Mouse (Mus musculus): ENCODE measurements around the gene P2rx4. TPM values are rescaled to one million over a fixed set of nuclear protein-coding genes. Genes with fewer than 3 reads are reported as not detected.

P2rx4 gene
- polyA plus RNA-seq, 1 experiment, result 21.0 TPM

DNA sequence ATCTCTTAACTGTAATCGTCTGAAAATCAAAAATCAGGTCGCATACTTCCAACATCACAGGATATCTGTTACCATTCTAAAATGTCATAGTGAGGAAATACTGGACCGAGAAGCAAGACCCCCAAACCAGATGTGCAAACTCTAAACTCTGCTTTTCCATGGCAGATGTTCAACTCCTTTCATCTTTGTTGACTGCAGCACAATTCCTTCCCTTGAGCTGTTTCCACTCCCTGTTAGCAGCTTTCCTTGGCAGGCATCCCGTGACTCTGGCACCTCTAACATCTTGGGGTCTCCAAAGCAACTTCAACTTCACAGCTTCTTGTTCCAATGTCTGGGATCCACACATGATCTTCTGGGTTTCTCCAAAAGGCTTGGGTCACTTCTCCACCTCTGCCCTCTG is 20.0 kb upstream of the P2rx4 start:
- no peak overlapping the region for H3K9ac ChIP-seq (ENCODE audit: low read depth, poor library complexity, severe bottlenecking)
- no peaks in the 10 kb centered on the region for H3K36me3 ChIP-seq (ENCODE audit: control insufficient read depth, insufficient read depth, low read length, poor library complexity, severe bottlenecking)
- no peak overlapping the region for H3K4me3 ChIP-seq (ENCODE audit: low read depth, low read length)
- peaks cover 1% of the 10 kb centered on the region for H3K4me1 ChIP-seq (ENCODE audit: control insufficient read depth, insufficient read depth, low read length)
- H3K27ac ChIP-seq (ENCODE audit: insufficient read depth, low read length), result no peak overlapping the region
- TF ChIP-seq POLR2A (IDR thresholded peaks at IDR 0.05; ENCODE audit: insufficient read depth, low read length) (no peak), CTCF (IDR thresholded peaks at IDR 0.05; ENCODE audit: low read depth, low read length) (no peak), EP300 (IDR thresholded peaks at IDR 0.05; ENCODE audit: insufficient read depth, low read depth, low read length) (no peak)
- no peaks in the 10 kb centered on the region for H3K27me3 ChIP-seq (ENCODE audit: control insufficient read depth, insufficient read depth, low read length, poor library complexity, severe bottlenecking)
- no peaks in the 10 kb centered on the region for H3K9me3 ChIP-seq (replicated peaks; ENCODE audit: control insufficient read depth, insufficient read depth, low read length, poor library complexity, severe bottlenecking)

- H3K27ac ChIP-seq (ENCODE audit: insufficient read depth, low read length), result no peak overlapping the region
Measured at GRCm38 (mm10) chr5:122689153-122689552, 18.2 kb upstream of the P2rx4 start.

DNA sequence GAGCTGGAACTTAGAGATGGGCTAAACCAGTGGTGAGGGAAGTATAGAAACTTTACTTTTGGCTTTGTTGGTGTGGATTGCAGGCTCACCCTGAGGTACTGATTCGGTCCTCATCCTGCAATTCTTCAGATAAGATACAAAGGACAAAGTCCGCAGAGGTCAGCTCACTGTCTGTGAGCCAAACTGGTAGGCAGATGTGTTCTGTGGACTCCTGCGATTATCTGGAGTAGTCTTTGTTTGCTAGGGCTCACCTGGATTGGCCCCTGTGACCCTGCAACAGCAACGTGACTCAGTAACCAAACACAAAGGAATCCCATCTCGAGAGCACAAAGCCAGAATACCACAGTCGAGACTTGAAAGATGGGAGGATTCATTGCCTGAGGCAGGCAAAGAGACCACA is 16.9 kb upstream of the P2rx4 start:
- TF ChIP-seq POLR2A (IDR thresholded peaks at IDR 0.05; ENCODE audit: insufficient read depth, low read length) (no peak), EP300 (IDR thresholded peaks at IDR 0.05; ENCODE audit: insufficient read depth, low read depth, low read length) (0 out of 2 replicates have a peak, but pooled peaks have one; percentile 43)
- Histone ChIP-seq H3K9ac (ENCODE audit: low read depth, poor library complexity, severe bottlenecking) (no peak overlapping the region), H3K27me3 (ENCODE audit: control insufficient read depth, insufficient read depth, low read length, poor library complexity, severe bottlenecking) (no peaks in the 10 kb centered on the region), H3K36me3 (ENCODE audit: control insufficient read depth, insufficient read depth, low read length, poor library complexity, severe bottlenecking) (no peaks in the 10 kb centered on the region), H3K4me3 (ENCODE audit: low read depth, low read length) (no peak overlapping the region), H3K27ac (ENCODE audit: insufficient read depth, low read length) (no peak overlapping the region), H3K4me1 (ENCODE audit: control insufficient read depth, insufficient read depth, low read length) (peaks cover 2% of the 10 kb centered on the region), H3K9me3 (replicated peaks; ENCODE audit: control insufficient read depth, insufficient read depth, low read length, poor library complexity, severe bottlenecking) (no peaks in the 10 kb centered on the region)

More at GRCm38 (mm10) chr5:122689153-122689552, 18.2 kb upstream of the P2rx4 start:
- Histone ChIP-seq H3K9ac (ENCODE audit: low read depth, poor library complexity, severe bottlenecking) (no peak overlapping the region), H3K36me3 (ENCODE audit: control insufficient read depth, insufficient read depth, low read length, poor library complexity, severe bottlenecking) (no peaks in the 10 kb centered on the region), H3K9me3 (replicated peaks; ENCODE audit: control insufficient read depth, insufficient read depth, low read length, poor library complexity, severe bottlenecking) (no peaks in the 10 kb centered on the region), H3K4me1 (ENCODE audit: control insufficient read depth, insufficient read depth, low read length) (peaks cover 2% of the 10 kb centered on the region), H3K4me3 (ENCODE audit: low read depth, low read length) (no peak overlapping the region), H3K27me3 (ENCODE audit: control insufficient read depth, insufficient read depth, low read length, poor library complexity, severe bottlenecking) (no peaks in the 10 kb centered on the region)
- no peak for TF ChIP-seq CTCF (IDR thresholded peaks at IDR 0.05; ENCODE audit: low read depth, low read length)
- no peak for TF ChIP-seq EP300 (IDR thresholded peaks at IDR 0.05; ENCODE audit: insufficient read depth, low read depth, low read length)
- no peak for TF ChIP-seq POLR2A (IDR thresholded peaks at IDR 0.05; ENCODE audit: insufficient read depth, low read length)

DNA sequence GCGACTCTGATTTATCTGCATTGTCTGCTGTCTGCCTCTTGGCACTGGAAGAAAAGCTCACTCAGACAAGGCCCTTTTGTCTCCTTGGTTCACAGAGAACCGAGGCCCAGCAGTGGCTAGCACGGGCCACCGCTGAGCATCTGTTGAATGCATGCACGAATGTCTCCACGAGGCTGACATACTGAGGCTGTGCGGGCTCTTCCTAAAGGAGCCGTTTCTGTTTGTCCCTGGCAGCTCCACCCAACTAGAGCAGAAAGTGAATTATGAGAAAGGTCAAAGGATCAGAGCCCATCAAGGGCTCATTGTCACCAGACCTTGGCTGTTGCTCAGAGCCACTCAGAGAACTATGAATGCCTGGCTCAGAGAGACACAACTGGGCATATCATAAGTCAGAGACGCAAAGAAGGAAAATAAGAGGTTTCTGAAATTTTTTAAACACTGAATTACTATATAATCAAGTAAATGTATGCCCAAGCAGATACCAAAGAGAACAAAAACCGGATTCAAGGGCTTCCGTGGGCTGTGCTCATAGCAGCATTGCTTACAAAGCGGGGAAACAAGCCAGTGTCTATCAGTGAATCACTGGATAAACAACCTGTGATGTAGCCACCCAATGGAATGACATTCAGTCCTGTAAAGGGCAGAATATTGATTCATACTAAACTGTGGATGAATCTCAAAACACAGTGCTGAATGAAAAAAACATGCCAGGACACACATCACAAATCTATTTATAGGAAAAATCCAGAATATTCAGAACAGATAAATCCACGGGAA is 13.7 kb upstream of the P2rx4 start:
- no peak overlapping the region for H3K9ac ChIP-seq (ENCODE audit: low read depth, poor library complexity, severe bottlenecking)
- H3K27ac ChIP-seq (ENCODE audit: insufficient read depth, low read length), result no peak overlapping the region

GRCm38 (mm10) chr5:122695516-122695915 is 11.8 kb upstream of the P2rx4 start:
- Histone ChIP-seq H3K9ac (ENCODE audit: low read depth, poor library complexity, severe bottlenecking) (no peak overlapping the region), H3K36me3 (ENCODE audit: control insufficient read depth, insufficient read depth, low read length, poor library complexity, severe bottlenecking) (no peaks in the 10 kb centered on the region), H3K27me3 (ENCODE audit: control insufficient read depth, insufficient read depth, low read length, poor library complexity, severe bottlenecking) (no peaks in the 10 kb centered on the region), H3K4me1 (ENCODE audit: control insufficient read depth, insufficient read depth, low read length) (peaks cover 2% of the 10 kb centered on the region), H3K27ac (ENCODE audit: insufficient read depth, low read length) (no peak overlapping the region), H3K4me3 (ENCODE audit: low read depth, low read length) (no peak overlapping the region), H3K9me3 (replicated peaks; ENCODE audit: control insufficient read depth, insufficient read depth, low read length, poor library complexity, severe bottlenecking) (no peaks in the 10 kb centered on the region)
- TF ChIP-seq EP300 (IDR thresholded peaks at IDR 0.05; ENCODE audit: insufficient read depth, low read depth, low read length), result no peak
- no peak for TF ChIP-seq POLR2A (IDR thresholded peaks at IDR 0.05; ENCODE audit: insufficient read depth, low read length)
- TF ChIP-seq CTCF (IDR thresholded peaks at IDR 0.05; ENCODE audit: low read depth, low read length), result no peak

More for the DNA sequence above, 13.7 kb upstream of the P2rx4 start:
- Histone ChIP-seq H3K9me3 (replicated peaks; ENCODE audit: control insufficient read depth, insufficient read depth, low read length, poor library complexity, severe bottlenecking) (no peaks in the 10 kb centered on the region), H3K27me3 (ENCODE audit: control insufficient read depth, insufficient read depth, low read length, poor library complexity, severe bottlenecking) (no peaks in the 10 kb centered on the region), H3K4me3 (ENCODE audit: low read depth, low read length) (no peak overlapping the region), H3K4me1 (ENCODE audit: control insufficient read depth, insufficient read depth, low read length) (peaks cover 2% of the 10 kb centered on the region), H3K36me3 (ENCODE audit: control insufficient read depth, insufficient read depth, low read length, poor library complexity, severe bottlenecking) (no peaks in the 10 kb centered on the region)
- TF ChIP-seq EP300 (IDR thresholded peaks at IDR 0.05; ENCODE audit: insufficient read depth, low read depth, low read length) (no peak), CTCF (IDR thresholded peaks at IDR 0.05; ENCODE audit: low read depth, low read length) (no peak), POLR2A (IDR thresholded peaks at IDR 0.05; ENCODE audit: insufficient read depth, low read length) (no peak)

DNA sequence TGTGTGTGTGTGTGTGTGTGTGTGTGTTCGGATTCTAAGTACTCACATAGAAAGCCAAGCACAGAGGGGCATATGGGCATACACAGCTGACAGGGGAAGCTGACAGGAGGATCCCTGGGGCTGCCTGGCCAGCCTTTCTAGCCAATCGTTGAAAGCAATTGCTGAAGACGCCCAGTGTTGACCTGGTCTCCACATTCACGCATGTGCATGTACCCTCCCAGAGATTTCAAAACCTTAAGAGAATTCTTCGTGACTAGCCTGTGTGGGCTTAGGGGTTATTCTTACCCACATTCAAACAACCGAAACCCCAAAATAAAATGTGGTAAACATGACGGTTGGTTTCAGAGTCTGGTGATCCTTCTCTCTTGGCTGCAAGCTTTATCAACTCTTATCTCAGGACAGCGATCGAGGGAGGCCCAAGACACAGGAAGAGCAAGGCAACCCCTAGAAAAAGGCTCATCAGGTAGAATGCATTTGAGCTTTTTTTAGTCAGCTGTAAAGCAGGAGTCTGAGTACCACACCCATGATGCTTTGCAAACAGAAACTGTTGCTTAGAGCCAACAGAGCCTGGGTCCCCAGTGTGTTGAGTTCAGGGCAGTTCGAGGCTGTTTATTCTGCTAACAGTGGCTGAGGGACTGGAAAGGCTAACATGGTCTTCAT is 9.2 kb upstream of the P2rx4 start:
- H3K9me3 ChIP-seq (replicated peaks; ENCODE audit: control insufficient read depth, insufficient read depth, low read length, poor library complexity, severe bottlenecking), result no peaks in the 10 kb centered on the region
- H3K4me1 ChIP-seq (ENCODE audit: control insufficient read depth, insufficient read depth, low read length), result no peaks in the 10 kb centered on the region
- no peaks in the 10 kb centered on the region for H3K27me3 ChIP-seq (ENCODE audit: control insufficient read depth, insufficient read depth, low read length, poor library complexity, severe bottlenecking)
- no peaks in the 10 kb centered on the region for H3K36me3 ChIP-seq (ENCODE audit: control insufficient read depth, insufficient read depth, low read length, poor library complexity, severe bottlenecking)
- TF ChIP-seq POLR2A (IDR thresholded peaks at IDR 0.05; ENCODE audit: insufficient read depth, low read length) (no peak), CTCF (IDR thresholded peaks at IDR 0.05; ENCODE audit: low read depth, low read length) (no peak), EP300 (IDR thresholded peaks at IDR 0.05; ENCODE audit: insufficient read depth, low read depth, low read length) (no peak)
- H3K9ac ChIP-seq (ENCODE audit: low read depth, poor library complexity, severe bottlenecking), result no peak overlapping the region
- H3K27ac ChIP-seq (ENCODE audit: insufficient read depth, low read length), result no peak overlapping the region
- H3K4me3 ChIP-seq (ENCODE audit: low read depth, low read length), result no peak overlapping the region

All from ES-Bruce4 (cell line).